Mouse (Mus musculus) limb, embryonic 14.5 days (tissue): ENCODE data around the gene A3galt2. TPM values are rescaled to one million over a fixed set of nuclear protein-coding genes. Genes with fewer than 3 reads are reported as not detected.

Experiments
- ATAC-seq: fragments of 200-750 bp; cut with Nextera tagmentation; 2 replicates; pipeline ENCODE4 v1.8.0; 2017; ENCODE audit warnings: low read depth, moderate number of reproducible peaks, moderate TSS enrichment; ENCODE audit not compliant: low FRiP score
- DNase-seq: peaks from one replicate; pipeline ENCODE4 v3.0.0-alpha.2; 2015; ENCODE audit warnings: low spot score
- H3K27ac ChIP-seq: fragments of 300-500 bp; sonication (generic); replicated peaks from 2 replicates; pipeline ENCODE4 v1.5.1; 2014; ENCODE audit warnings: low read depth, mild to moderate bottlenecking, low read length, moderate library complexity, mixed read lengths
- H3K27me3 ChIP-seq: fragments of 300-500 bp; sonication (generic); 2 replicates; pipeline ENCODE4 v1.6.1; 2014; ENCODE audit warnings: low read length, mixed read lengths; ENCODE audit not compliant: control insufficient read depth, insufficient read depth
- H3K36me3 ChIP-seq: fragments of 300-500 bp; sonication (generic); 2 replicates; pipeline ENCODE4 v1.6.1; 2014; ENCODE audit warnings: mild to moderate bottlenecking, low read length, moderate library complexity, mixed read lengths; ENCODE audit not compliant: control insufficient read depth, insufficient read depth
- H3K4me1 ChIP-seq: fragments of 300-500 bp; sonication (generic); 2 replicates; pipeline ENCODE4 v1.6.1; 2014; ENCODE audit warnings: antibody characterized with exemption, low read length, mixed read lengths; ENCODE audit not compliant: control insufficient read depth, insufficient read depth
- H3K4me2 ChIP-seq: fragments of 300-500 bp; sonication (generic); replicated peaks from 2 replicates; pipeline ENCODE4 v1.6.1; 2014; ENCODE audit warnings: low read depth, mild to moderate bottlenecking, low read length, moderate library complexity; ENCODE audit not compliant: severe bottlenecking
- H3K4me3 ChIP-seq: fragments of 300-500 bp; sonication (generic); replicated peaks from 2 replicates; pipeline ENCODE4 v1.5.1; 2014; ENCODE audit warnings: low read length
- H3K9ac ChIP-seq: fragments of 300-500 bp; sonication (generic); 2 replicates; pipeline ENCODE4 v1.6.1; 2014; ENCODE audit warnings: mild to moderate bottlenecking, low read depth, low read length, moderate library complexity; ENCODE audit not compliant: severe bottlenecking
- H3K9me3 ChIP-seq: fragments of 300-500 bp; sonication (generic); 2 replicates; pipeline ENCODE4 v1.6.1; 2016; ENCODE audit warnings: low read length; ENCODE audit not compliant: control insufficient read depth
- POLR2A ChIP-seq: fragments of 200-500 bp; IDR thresholded peaks from 2 replicates; pipeline ENCODE4 v1.8.0; 2012; ENCODE audit warnings: inconsistent platforms, mild to moderate bottlenecking, moderate library complexity, borderline replicate concordance; ENCODE audit not compliant: insufficient read depth, insufficient read length; ENCODE audit errors: extremely low read depth
- WGBS: fragments of 180-500 bp; shearing (Covaris S2); extraction: QIAGEN DNeasy Blood & Tissue Kit; methylation state at CpG from one replicate; pipeline ENCODE4 v1.1.7; 2014; 5-methylcytosine and 5-hydroxymethylcytosine counted together
- polyA plus RNA-seq, 2 experiments: library from polyadenylated mRNA; depleted of rRNA in 1 of 2; stranded (reverse) in 1 of 2; unstranded in 1 of 2; fragments of >200 nt; fragmentation: Nextera tagmentation in 1 of 2; extraction: Ambion mirVana in 1 of 2; gene quantifications; 2 replicates each; pipeline versions ENCODE4 v1.2.1 to v1.2.3; 2012 to 2014

A3galt2 gene
- polyA plus RNA-seq, 2 experiments: 0.15 to 1.7 TPM

DNA sequence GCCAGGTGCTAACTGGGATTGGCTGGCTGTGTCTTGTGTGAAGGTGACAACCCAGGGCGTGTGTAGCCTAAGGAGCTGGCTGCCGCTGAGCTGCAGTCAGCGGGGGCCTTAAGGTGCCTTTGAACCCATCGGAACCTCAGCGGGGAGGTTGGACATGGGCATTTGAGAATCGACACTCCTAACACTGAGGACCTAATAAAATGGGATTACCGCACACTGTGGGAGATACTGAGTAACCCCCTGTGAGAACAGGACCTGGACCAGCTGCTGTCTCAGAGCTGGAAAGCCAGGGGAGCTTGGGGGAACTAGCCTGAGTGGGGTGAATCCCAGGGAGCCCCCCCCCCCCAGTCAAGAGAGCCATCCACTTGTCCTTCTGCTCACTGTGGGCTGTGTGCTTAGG lies 1.6 kb upstream of the A3galt2 start:
- ATAC-seq (no peak), DNase-seq (no peak)
- no peak overlapping the region for H3K9ac ChIP-seq
- WGBS: 82% methylated on average over 7 of the region's 7 CpGs
- H3K27ac ChIP-seq: no peak overlapping the region
- H3K4me3 ChIP-seq: no peak overlapping the region
- no peaks in the 10 kb centered on the region for H3K9me3 ChIP-seq
- no peak overlapping the region for H3K4me2 ChIP-seq
- no peak for TF ChIP-seq POLR2A
- no peaks in the 10 kb centered on the region for H3K4me1 ChIP-seq
- H3K27me3 ChIP-seq: no peaks in the 10 kb centered on the region
- H3K36me3 ChIP-seq: peaks cover 61% of the 10 kb centered on the region

DNA sequence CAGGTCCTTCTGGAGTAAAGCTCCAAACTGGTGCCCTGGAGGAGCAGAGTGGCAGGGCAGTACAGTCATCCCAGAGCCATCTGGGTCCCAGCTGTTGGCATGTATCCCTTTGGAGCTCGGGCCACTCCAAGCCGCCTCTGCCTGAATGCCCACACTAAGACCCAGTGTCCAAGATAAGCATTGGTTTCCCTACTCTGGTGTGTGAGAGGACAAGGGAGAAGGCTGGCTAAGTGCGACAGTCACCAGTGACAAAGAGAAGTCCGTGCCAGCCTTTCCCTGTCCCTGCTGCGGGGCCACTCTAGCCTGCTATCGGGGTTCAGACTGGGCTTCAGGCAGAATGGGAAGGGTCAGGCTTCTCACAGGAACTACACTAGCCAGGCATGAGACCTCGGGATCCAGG lies 736 bp downstream of the A3galt2 start:
- no peak for TF ChIP-seq POLR2A
- 0 out of 2 replicates have a peak overlapping the region, but pooled peaks have one; percentile 33 for H3K27ac ChIP-seq

DNA sequence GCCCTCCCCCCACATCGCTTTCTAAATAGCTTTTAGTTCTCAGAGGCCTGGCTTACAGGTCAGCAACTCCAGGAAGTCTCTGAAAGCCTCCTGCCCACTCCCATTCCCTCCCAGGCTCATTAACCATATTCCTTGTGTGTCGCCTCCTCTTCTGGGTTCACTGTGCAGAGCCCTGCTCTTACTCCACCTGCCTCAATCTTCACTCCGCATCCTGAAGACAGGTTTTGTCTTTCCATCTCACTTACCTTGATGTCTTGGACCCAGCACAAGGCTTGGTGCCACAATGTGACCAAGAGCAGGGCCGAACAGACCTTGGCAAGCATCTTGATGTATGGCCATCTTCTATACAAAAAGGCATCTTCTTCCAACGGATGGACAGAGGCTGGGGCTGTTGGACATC lies 4.0 kb downstream of the A3galt2 start:
- Histone ChIP-seq H3K4me3 (no peak overlapping the region), H3K27ac (no peak overlapping the region), H3K9ac (no peak overlapping the region), H3K4me2 (no peak overlapping the region), H3K9me3 (0 out of 2 replicates have a peak, but pooled peaks cover 3% of the 10 kb centered on the region), H3K36me3 (peaks cover 6% of the 10 kb centered on the region; the same call in 1 of the 2 replicates), H3K27me3 (no peaks in the 10 kb centered on the region), H3K4me1 (no peaks in the 10 kb centered on the region)
- no peak for TF ChIP-seq POLR2A
- DNase-seq (no peak), ATAC-seq (no peak)
- WGBS: 77% methylated on average over 5 of the region's 5 CpGs

More for the DNA sequence above, 736 bp downstream of the A3galt2 start:
- 80% methylated on average over 7 of the region's 7 CpGs for WGBS
- no peaks in the 10 kb centered on the region for H3K9me3 ChIP-seq
- no peak overlapping the region for H3K9ac ChIP-seq
- no peaks in the 10 kb centered on the region for H3K4me1 ChIP-seq
- H3K36me3 ChIP-seq: peaks cover 39% of the 10 kb centered on the region
- no peaks in the 10 kb centered on the region for H3K27me3 ChIP-seq
- H3K4me3 ChIP-seq: no peak overlapping the region
- no peak for ATAC-seq
- no peak for DNase-seq
- H3K4me2 ChIP-seq: no peak overlapping the region

DNA sequence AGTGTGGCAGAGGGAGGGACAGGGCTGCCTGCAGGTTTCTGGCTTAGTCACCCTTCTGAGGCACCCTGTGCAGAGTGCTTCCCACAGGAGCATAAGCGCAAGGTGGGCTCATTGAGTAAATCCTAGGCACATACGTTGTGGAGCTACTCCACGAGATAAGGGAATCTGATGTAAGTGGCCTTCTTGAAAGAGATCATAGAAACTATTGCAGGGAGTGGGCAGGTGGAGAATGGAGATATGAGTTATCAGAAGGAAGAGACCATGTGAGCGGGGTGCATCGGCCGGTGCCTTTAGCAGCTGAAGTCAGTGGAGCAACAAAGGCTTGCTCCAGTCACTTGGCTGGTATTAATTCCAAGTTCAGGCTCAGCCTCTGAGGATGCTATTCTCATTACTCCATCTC lies 4.9 kb downstream of the A3galt2 start:
- Histone ChIP-seq H3K4me1 (no peaks in the 10 kb centered on the region), H3K27ac (no peak overlapping the region), H3K4me2 (no peak overlapping the region), H3K4me3 (no peak overlapping the region), H3K27me3 (no peaks in the 10 kb centered on the region), H3K9me3 (0 out of 2 replicates have a peak, but pooled peaks cover 3% of the 10 kb centered on the region), H3K36me3 (peaks cover 2% of the 10 kb centered on the region; the same call in 1 of the 2 replicates), H3K9ac (no peak overlapping the region)
- DNase-seq (no peak), ATAC-seq (no peak)
- TF ChIP-seq POLR2A: no peak
- WGBS: 91% methylated on average over 6 of the region's 6 CpGs

DNA sequence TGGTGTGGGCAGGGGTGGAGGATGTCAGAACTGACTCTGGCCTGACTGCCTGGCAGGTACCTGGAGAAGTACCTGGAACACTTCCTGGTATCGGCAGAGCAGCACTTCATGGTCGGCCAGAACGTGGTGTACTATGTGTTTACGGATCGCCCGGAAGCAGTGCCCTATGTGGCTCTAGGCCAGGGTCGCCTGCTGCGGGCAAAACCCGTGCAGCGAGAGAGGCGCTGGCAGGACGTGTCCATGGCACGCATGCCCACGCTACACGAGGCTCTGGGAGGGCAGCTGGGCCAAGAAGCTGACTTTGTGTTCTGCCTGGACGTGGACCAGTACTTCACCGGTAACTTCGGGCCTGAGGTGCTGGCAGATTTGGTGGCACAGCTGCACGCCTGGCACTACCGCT lies 11.8 kb downstream of the A3galt2 start:
- Histone ChIP-seq H3K36me3 (no peaks in the 10 kb centered on the region), H3K27ac (no peak overlapping the region), H3K9me3 (0 out of 2 replicates have a peak, but pooled peaks cover 3% of the 10 kb centered on the region), H3K4me3 (no peak overlapping the region), H3K27me3 (no peaks in the 10 kb centered on the region), H3K4me2 (no peak overlapping the region), H3K9ac (no peak overlapping the region), H3K4me1 (no peaks in the 10 kb centered on the region)
- ATAC-seq (no peak), DNase-seq (no peak)
- WGBS: 90% methylated on average over 20 of the region's 20 CpGs
- no peak for TF ChIP-seq POLR2A

DNA sequence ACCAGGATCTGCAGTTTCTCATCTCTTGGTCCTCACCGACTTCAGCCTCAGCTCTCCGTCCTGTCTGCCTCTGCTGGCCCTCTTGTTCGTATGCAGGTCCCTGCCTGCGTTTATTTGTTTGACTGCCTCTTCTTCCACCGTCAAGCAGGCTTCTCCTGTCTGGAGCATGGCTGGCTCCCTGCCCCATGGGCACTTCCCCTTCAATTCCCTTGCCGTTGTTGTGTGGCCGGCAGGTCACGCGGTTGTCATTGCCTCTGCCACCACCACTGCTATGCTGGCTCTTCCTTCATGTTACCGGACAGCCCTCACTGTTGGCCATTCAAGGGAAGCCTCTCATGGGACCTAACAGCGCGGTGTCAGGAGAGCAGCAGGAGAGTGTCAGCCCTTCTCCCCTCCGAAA lies 13.0 kb downstream of the A3galt2 start:
- DNase-seq: no peak
- H3K4me1 ChIP-seq: no peaks in the 10 kb centered on the region
- no peak overlapping the region for H3K27ac ChIP-seq
- no peak for ATAC-seq
- H3K36me3 ChIP-seq: peaks cover 11% of the 10 kb centered on the region
- WGBS: 75% methylated on average over 13 of the region's 13 CpGs
- no peak overlapping the region for H3K4me2 ChIP-seq
- H3K27me3 ChIP-seq: no peaks in the 10 kb centered on the region
- no peak for TF ChIP-seq POLR2A
- 0 out of 2 replicates have a peak, but pooled peaks cover under 1% of the 10 kb centered on the region for H3K9me3 ChIP-seq
- H3K9ac ChIP-seq: no peak overlapping the region
- no peak overlapping the region for H3K4me3 ChIP-seq
